Mouse (Mus musculus): Measurements from ENCODE around the gene Hmgb1.

- TF ChIP-seq CTCF (IDR thresholded peaks at IDR 0.05; ENCODE audit: borderline replicate concordance, extremely low read depth, insufficient read depth, insufficient read length), result no peak
- no peak for TF ChIP-seq POLR2A (IDR thresholded peaks at IDR 0.05; ENCODE audit: borderline replicate concordance, extremely low read depth, insufficient read depth, insufficient read length, poor library complexity, severe bottlenecking)
Measured at GRCm38 (mm10) chr5:149150882-149151281, 33.4 kb downstream of the Hmgb1 start.
